Mouse (Mus musculus): Measurements from ENCODE around the gene Trappc6a. TPM values are rescaled to one million over a fixed set of nuclear protein-coding genes. Genes with fewer than 3 reads are reported as not detected.
A peak's percentile ranks its signal among the peaks of the same experiment; 100 is the strongest.

Gene Trappc6a
- polyA plus RNA-seq (2012; rRNA removed) = 56.3 and 120 TPM in 2 replicates

DNA sequence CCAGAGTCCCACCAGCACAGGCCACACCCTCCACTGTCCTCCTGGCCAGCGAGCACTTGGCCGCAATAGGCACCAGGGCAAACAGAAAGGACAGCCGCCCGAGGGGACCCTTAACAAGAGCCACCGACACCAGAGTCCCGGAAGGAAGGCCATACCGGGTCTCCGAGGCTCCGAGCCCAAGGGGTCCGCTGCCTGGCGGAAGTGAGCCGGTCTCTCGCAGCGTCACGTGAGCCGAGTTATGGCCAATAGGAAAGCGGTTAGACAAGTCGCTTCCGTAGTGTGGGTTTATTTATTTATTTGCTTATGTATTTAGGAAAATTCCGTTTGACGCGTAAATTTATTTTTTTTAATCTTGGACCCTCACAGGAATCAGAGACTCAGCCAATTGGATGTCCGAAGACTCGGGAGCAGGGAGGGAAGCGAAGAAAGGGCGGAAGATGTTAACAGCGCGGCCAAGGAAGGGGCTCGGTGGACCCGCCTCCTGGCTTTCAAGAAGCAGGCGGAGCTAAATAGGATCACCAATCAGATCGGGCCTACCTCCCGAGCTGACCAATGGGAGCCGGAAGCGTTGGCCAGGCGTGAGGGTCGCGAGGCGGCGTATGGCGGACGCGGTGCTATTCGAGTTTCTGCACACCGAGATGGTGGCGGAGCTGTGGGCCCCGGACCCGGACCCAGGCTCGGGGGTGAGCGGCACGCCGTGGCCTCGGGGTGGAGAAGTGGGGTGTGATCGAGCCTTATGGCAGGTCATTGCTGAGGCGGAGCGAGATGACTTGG is at the start of gene Trappc6a, which contains the start of gene Bloc1s3:
Gene Trappc6a, plus strand, starts transcription at position 246 of the 774 bp plus-strand sequence.
Gene Bloc1s3, minus strand, starts transcription at position 218 of the 774 bp plus-strand sequence.
- Histone ChIP-seq H3K27ac (ENCODE audit: insufficient read depth, low read depth, low read length) (peak within 1 kb of the TSS; percentile 69), H3K4me3 (ENCODE audit: low read depth, low read length) (peak within 1 kb of the TSS; percentile 83), H3K4me1 (ENCODE audit: control insufficient read depth, insufficient read depth, insufficient read length, low read length) (peaks cover 16% of the 10 kb centered on the region), H3K27me3 (ENCODE audit: control insufficient read depth, insufficient read depth, low read length) (no peaks in the 10 kb centered on the region), H3K36me3 (ENCODE audit: control insufficient read depth, insufficient read depth, low read length) (no peaks in the 10 kb centered on the region)
- TF ChIP-seq CTCF (IDR thresholded peaks at IDR 0.05; ENCODE audit: extremely low read depth, insufficient read length, insufficient replicate concordance, low read depth, low read length) (no peak; the same call in 1 of the 2 replicates), POLR2A (IDR thresholded peaks at IDR 0.05; ENCODE audit: low read depth, low read length) (peak; percentile 64)
- WGBS = under 1% methylated on average over 56 of the region's 56 CpGs

DNA sequence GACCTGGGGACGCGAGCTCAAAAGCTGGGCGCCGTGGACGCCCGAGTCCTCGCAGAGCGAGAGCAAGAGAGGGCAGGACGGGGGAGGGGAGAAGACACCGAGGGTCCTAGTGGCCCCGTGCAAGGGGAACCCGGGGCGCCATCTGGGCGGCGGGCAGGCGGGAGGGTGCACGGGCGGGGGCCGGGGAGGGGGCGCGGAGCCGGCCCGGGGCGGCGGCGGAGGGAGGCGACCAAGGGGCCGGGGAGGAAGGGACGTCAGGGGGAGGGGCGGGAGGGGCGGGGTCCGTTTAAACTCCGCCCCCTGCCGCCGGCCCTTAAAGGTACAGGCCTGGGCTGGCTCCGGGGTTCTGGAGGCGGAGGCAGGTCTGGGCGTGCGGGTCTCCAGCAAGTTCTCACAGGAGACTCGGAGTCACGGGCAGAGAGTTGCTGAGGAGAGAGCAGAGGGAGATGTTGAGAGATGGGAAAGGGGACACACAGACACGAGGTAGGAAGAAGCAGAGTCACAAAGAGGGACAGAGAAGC is 49.5 kb upstream of the Trappc6a start, which contains the start of gene Mark4:
Gene Mark4, minus strand, starts transcription at position 231 of the 521 bp plus-strand sequence.
- 0 out of 2 replicates have a peak, but pooled peaks have one; percentile 3 for TF ChIP-seq CTCF (IDR thresholded peaks at IDR 0.05; ENCODE audit: extremely low read depth, insufficient read length, insufficient replicate concordance, low read depth, low read length)
- TF ChIP-seq POLR2A (IDR thresholded peaks at IDR 0.05; ENCODE audit: low read depth, low read length) = peak; percentile 55; the same call in 1 of the 2 replicates
- H3K4me1 ChIP-seq (ENCODE audit: control insufficient read depth, insufficient read depth, insufficient read length, low read length) = peaks cover 15% of the 10 kb centered on the region
- H3K36me3 ChIP-seq (ENCODE audit: control insufficient read depth, insufficient read depth, low read length) = no peaks in the 10 kb centered on the region
- peak within 1 kb of the TSS; percentile 14; the same call in 1 of the 2 replicates for H3K27ac ChIP-seq (ENCODE audit: insufficient read depth, low read depth, low read length)
- H3K4me3 ChIP-seq (ENCODE audit: low read depth, low read length) = peak within 1 kb of the TSS; percentile 99
- no peaks in the 10 kb centered on the region for H3K27me3 ChIP-seq (ENCODE audit: control insufficient read depth, insufficient read depth, low read length)
- WGBS = 2% methylated on average over 37 of the region's 42 CpGs

DNA sequence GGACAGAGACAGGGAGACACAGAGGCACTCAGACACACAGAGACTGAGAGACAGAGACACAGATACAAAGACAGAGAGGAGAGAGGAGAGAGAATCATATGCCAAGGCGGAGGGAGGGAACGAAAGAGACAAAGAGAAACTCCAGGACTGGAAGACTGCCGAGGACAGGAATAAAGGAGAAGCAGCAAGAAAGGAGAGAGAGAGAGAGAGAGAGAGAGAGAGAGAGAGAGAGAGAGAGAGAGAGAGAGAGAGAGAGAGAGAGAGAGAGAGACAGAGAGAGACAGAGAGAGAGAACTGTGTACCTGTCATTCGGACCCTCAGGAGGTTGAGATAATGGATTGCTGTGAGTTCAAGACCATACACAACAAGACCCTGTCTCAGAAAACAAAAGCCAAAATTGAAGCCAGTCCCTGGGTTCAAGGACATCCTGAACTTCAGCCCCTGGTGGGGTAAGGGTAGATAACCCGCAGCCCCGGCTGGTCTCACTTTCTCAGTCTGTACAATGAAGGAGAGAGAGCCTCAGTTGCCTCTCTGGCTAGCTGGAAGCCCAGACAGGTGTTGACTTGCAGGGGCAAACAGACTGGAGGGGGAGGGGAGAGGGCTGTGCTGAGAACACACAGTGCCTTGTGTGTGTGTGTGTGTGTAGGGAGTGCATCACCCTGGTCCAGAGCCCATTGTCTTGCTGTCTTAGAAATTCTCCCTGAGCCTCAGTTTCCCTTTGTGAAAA is 48.9 kb upstream of the Trappc6a start:
- Histone ChIP-seq H3K27me3 (ENCODE audit: control insufficient read depth, insufficient read depth, low read length) (no peaks in the 10 kb centered on the region), H3K27ac (ENCODE audit: insufficient read depth, low read depth, low read length) (peak overlapping the region; percentile 14; the same call in 1 of the 2 replicates), H3K4me1 (ENCODE audit: control insufficient read depth, insufficient read depth, insufficient read length, low read length) (peaks cover 15% of the 10 kb centered on the region), H3K4me3 (ENCODE audit: low read depth, low read length) (peak overlapping the region; percentile 66), H3K36me3 (ENCODE audit: control insufficient read depth, insufficient read depth, low read length) (no peaks in the 10 kb centered on the region)
- no peak for TF ChIP-seq POLR2A (IDR thresholded peaks at IDR 0.05; ENCODE audit: low read depth, low read length)
- no peak for TF ChIP-seq CTCF (IDR thresholded peaks at IDR 0.05; ENCODE audit: extremely low read depth, insufficient read length, insufficient replicate concordance, low read depth, low read length)
- WGBS = 36% methylated on average over 6 of the region's 6 CpGs

DNA sequence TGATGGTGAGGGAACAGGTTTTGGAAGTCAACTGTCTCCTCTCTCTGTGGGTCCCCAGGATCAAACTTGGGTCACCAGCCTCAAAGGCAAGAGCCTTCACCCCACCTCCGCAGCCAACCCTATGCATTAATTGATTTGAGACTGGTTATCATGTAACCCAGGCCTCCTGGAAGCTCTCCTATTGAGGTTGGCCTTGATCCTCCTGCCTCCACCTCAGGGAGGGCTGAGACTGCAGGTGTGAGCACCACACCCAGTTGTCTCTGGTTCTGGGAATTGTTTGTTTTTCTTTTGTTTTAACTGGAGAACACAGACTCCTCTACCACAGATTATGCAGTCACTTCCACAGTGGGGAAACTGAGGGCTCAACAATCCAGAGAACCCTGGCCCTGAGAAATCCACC is 47.7 kb upstream of the Trappc6a start:
- no peak overlapping the region for H3K4me3 ChIP-seq (ENCODE audit: low read depth, low read length)
- TF ChIP-seq CTCF (IDR thresholded peaks at IDR 0.05; ENCODE audit: extremely low read depth, insufficient read length, insufficient replicate concordance, low read depth, low read length) (no peak), POLR2A (IDR thresholded peaks at IDR 0.05; ENCODE audit: low read depth, low read length) (no peak)
- H3K4me1 ChIP-seq (ENCODE audit: control insufficient read depth, insufficient read depth, insufficient read length, low read length) = peaks cover 15% of the 10 kb centered on the region
- H3K36me3 ChIP-seq (ENCODE audit: control insufficient read depth, insufficient read depth, low read length) = no peaks in the 10 kb centered on the region
- H3K27me3 ChIP-seq (ENCODE audit: control insufficient read depth, insufficient read depth, low read length) = no peaks in the 10 kb centered on the region
- H3K27ac ChIP-seq (ENCODE audit: insufficient read depth, low read depth, low read length) = no peak overlapping the region
- 27% methylated on average over 1 of the region's 1 CpGs for WGBS

DNA sequence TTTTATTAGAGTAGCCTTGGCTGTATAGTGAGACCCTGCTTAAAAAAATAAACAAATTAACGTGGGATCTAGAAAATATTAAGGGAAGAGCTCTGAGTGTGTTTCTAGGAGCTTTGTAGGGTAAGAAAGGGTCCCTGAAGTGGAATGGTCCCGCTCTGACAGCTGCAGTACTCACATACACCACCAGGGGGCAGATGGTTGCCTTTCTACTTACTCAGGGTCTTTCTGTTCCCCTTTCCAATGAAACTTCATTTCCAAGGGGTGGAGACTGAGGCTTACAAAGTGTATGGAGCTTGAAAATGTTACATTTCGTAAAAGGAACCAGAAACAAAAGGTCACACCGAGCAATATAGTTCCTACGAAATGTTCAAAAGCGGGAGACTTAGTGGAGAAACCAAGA is 46.7 kb upstream of the Trappc6a start:
- H3K4me3 ChIP-seq (ENCODE audit: low read depth, low read length) = no peak overlapping the region
- TF ChIP-seq CTCF (IDR thresholded peaks at IDR 0.05; ENCODE audit: extremely low read depth, insufficient read length, insufficient replicate concordance, low read depth, low read length) (peak; percentile 71; the same call in 1 of the 2 replicates), POLR2A (IDR thresholded peaks at IDR 0.05; ENCODE audit: low read depth, low read length) (no peak)
- no peak overlapping the region for H3K27ac ChIP-seq (ENCODE audit: insufficient read depth, low read depth, low read length)
- no peaks in the 10 kb centered on the region for H3K27me3 ChIP-seq (ENCODE audit: control insufficient read depth, insufficient read depth, low read length)
- 15% methylated on average over 6 of the region's 6 CpGs for WGBS
- H3K4me1 ChIP-seq (ENCODE audit: control insufficient read depth, insufficient read depth, insufficient read length, low read length) = peaks cover 15% of the 10 kb centered on the region
- no peaks in the 10 kb centered on the region for H3K36me3 ChIP-seq (ENCODE audit: control insufficient read depth, insufficient read depth, low read length)

DNA sequence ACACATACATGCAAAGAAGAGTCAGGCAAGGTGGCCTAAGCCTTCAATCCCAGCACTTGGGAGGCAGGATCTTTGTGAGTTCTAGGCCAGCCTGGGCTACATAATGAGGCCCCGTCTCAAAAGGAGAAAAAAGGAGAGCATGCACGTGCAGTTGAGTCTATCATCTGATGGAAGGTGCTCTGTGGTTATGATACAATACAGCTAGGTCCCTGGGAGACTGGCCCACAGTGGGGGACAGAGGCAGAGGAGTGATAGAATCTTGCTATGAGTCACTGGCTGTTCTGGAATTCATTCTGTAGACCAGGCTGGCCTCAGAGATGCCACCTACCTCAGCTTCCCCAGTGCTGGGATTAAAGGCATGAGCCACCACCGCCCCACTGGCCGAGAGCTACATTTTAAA is 45.8 kb upstream of the Trappc6a start:
- H3K36me3 ChIP-seq (ENCODE audit: control insufficient read depth, insufficient read depth, low read length) = no peaks in the 10 kb centered on the region
- TF ChIP-seq POLR2A (IDR thresholded peaks at IDR 0.05; ENCODE audit: low read depth, low read length) = no peak
- 74% methylated on average over 4 of the region's 4 CpGs for WGBS
- H3K27me3 ChIP-seq (ENCODE audit: control insufficient read depth, insufficient read depth, low read length) = no peaks in the 10 kb centered on the region
- H3K4me3 ChIP-seq (ENCODE audit: low read depth, low read length) = no peak overlapping the region
- no peak overlapping the region for H3K27ac ChIP-seq (ENCODE audit: insufficient read depth, low read depth, low read length)
- peaks cover 10% of the 10 kb centered on the region for H3K4me1 ChIP-seq (ENCODE audit: control insufficient read depth, insufficient read depth, insufficient read length, low read length)

Data from small intestine, adult 2 months (tissue).